In the genomic region with DNA sequence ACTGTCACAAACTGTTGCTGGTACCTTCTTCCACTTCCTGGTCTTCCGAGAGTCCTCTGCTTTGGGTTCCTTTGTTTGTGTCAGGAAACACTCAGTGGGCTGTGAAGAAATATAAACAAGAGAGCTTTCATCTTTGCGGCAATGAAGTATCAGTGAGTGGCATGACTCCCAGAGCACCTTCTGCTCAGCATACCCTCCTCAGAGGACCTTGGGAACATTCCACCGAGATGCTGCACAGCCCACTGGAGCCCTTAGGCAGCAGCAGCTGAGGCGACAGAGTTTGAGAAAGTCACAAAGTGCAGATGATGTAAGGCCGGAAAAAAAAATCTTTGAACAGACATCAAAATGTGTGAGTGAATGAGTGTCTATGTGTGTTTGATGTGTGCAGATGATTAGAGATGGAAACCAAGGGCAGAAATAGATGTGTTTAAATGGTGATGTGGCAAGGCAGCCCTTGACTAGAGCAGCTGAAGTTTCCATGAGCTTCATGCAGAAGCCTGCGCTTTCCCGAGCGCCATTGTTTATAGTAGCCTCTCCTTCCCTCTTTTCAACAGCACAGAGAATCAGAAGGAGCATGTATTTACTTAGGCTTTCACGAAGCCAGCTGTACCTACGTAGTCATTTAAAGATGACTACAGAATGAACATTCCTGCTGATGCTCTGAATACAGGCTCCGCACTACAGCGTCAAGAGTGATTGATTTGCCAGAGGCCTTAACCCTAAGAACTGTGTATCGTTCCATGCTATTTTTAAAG, we compare ENCODE assay signal across 16 mouse cellular contexts. TPM values are rescaled to one million over a fixed set of nuclear protein-coding genes. Genes with fewer than 3 reads are reported as not detected.
DNase-seq lines count a peak whose midpoint lies in the region; ATAC-seq lines count a peak whose summit lies in the region.
"Had no signal": no experiment of that assay in that cellular context is flagged by ENCODE, and none has a peak within 500 bp of the region (broad histone marks: within the 10 kb centered on the region; RNA-seq: fewer than 3 reads in every experiment).

No protein-coding gene starts in this region.

- H3K4me3 ChIP-seq in intestine, embryonic 14.5 days (ENCODE audit: low read depth, low read length): no peak overlapping the region
- H3K4me3 ChIP-seq: erythroblast, embryonic 14.5 days; heart, adult 2 months; hindbrain, embryonic 12.5 days; limb, embryonic 13.5 days had no signal

- H3K36me3 ChIP-seq in intestine, embryonic 14.5 days (ENCODE audit: control insufficient read depth, insufficient read depth, low read length): no peaks in the 10 kb centered on the region
- H3K36me3 ChIP-seq: hindbrain, embryonic 12.5 days; limb, embryonic 13.5 days had no signal

- H3K27ac ChIP-seq in intestine, embryonic 14.5 days (ENCODE audit: low read depth): peak overlapping the region; percentile 72
- H3K27ac ChIP-seq: heart, adult 2 months; hindbrain, embryonic 12.5 days had no signal

- 0 out of 2 replicates have a peak, but pooled peaks cover 3% of the 10 kb centered on the region for H3K9me3 ChIP-seq in intestine, embryonic 14.5 days (ENCODE audit: control insufficient read depth, low read length)
- H3K9me3 ChIP-seq: hindbrain, embryonic 12.5 days had no signal

- no peaks in the 10 kb centered on the region for H3K27me3 ChIP-seq in intestine, embryonic 14.5 days (replicated peaks; ENCODE audit: control insufficient read depth, insufficient read depth, low read length)
- H3K27me3 ChIP-seq: hindbrain, embryonic 12.5 days; limb, embryonic 13.5 days had no signal

- 30% methylated on average over 13 of the region's 13 CpGs for WGBS in intestine, embryonic 14.5 days

- ATAC-seq in intestine, embryonic 14.5 days (replicated peaks; ENCODE audit: low FRiP score, low TSS enrichment, low read depth): peak; percentile 73; the same call in 1 of the 2 replicates

- intact Hi-C loops in heart, postnatal 10 days (cut with DNase I): no loop called here

- H3K4me1 ChIP-seq in intestine, embryonic 14.5 days (replicated peaks; ENCODE audit: control insufficient read depth, insufficient read depth, low read length): peaks cover 32% of the 10 kb centered on the region; the same call in 1 of the 2 replicates
- H3K4me1 ChIP-seq: hindbrain, embryonic 12.5 days had no signal

- DNase-seq in heart, adult 11 months: peak; percentile 85
- DNase-seq in heart, postnatal 10 days: no peak
- peak; percentile 61 for DNase-seq in CD4-positive helper T cell, adult 2 months (ENCODE audit: low read depth, low spot score)
- DNase-seq in intestine, embryonic 14.5 days (ENCODE audit: low spot score): no peak
- DNase-seq in lung, postnatal 10 days: peak; percentile 77
- no peak for DNase-seq in frontal cortex, postnatal 14 days (ENCODE audit: low spot score in 2 of 2)
- DNase-seq in layer of hippocampus, adult 18-20 months (ENCODE audit: low spot score in 2 of 2): no peak
- no peak for DNase-seq in cerebellum, adult 9-10 months
- DNase-seq: adrenal gland, adult 8-10 months; cerebellum, postnatal 36 days; heart, adult 2 months; thymus, adult 18-20 months had no signal

- H3K9ac ChIP-seq in intestine, embryonic 14.5 days (ENCODE audit: low read length): no peak overlapping the region
- H3K9ac ChIP-seq: hindbrain, embryonic 12.5 days; limb, embryonic 13.5 days had no signal

- H3K4me2 ChIP-seq in intestine, embryonic 14.5 days (ENCODE audit: low read length): no peak overlapping the region
- H3K4me2 ChIP-seq: hindbrain, embryonic 12.5 days; limb, embryonic 13.5 days had no signal

RNA-seq across cellular contexts. Expression of gene Tmem30c, which starts 25.4 kb away (rescaled TPM):
- not detected for total RNA-seq in heart, postnatal 10 days (2021)
- polyA plus RNA-seq in intestine, embryonic 14.5 days (2014; fragmentation: Nextera tagmentation; extraction: Ambion mirVana): 0.12 TPM in 1 of 2 replicates, not detected in the other
- total RNA-seq in layer of hippocampus, adult 18-20 months (2021): under 1 TPM; 0.42 to 0.43 TPM
- total RNA-seq: heart, adult 2 months had no signal
- polyA plus RNA-seq: C2C12; erythroblast, embryonic 14.5 days; heart, adult 2 months; hindbrain, embryonic 12.5 days had no signal

RNA-seq across cellular contexts. Expression of gene Filip1l, which starts 34.8 kb away (rescaled TPM):
- total RNA-seq in heart, postnatal 10 days (2021): 10 to 100 TPM; 51.6 to 56.2 TPM
- polyA plus RNA-seq in intestine, embryonic 14.5 days (2014; fragmentation: Nextera tagmentation; extraction: Ambion mirVana): 38.2 and 41.4 TPM in 2 replicates
- total RNA-seq in layer of hippocampus, adult 18-20 months (2021): 1 to 10 TPM; 3.2 to 4.6 TPM
- polyA plus RNA-seq: erythroblast, embryonic 14.5 days had no signal

Comparison
In these comparisons a context has a peak if more than half of its experiments do, and no peak if none do; other contexts are left out.
1. DNase-seq: peak in heart, adult 11 months (single experiment), CD4-positive helper T cell, adult 2 months (single experiment) and lung, postnatal 10 days (single experiment); none in heart, postnatal 10 days (0 of 2), intestine, embryonic 14.5 days (single experiment), frontal cortex, postnatal 14 days (0 of 2), layer of hippocampus, adult 18-20 months (0 of 2) and cerebellum, adult 9-10 months (single experiment).
2. RNA of gene Filip1l, which starts 34.8 kb away (total RNA-seq): 51.6 to 56.2 TPM in heart, postnatal 10 days; 3.2 to 4.6 TPM in layer of hippocampus, adult 18-20 months; every median in the first group is over 4 times any median in the second.